ENCODE assay signal across 12 mouse cellular contexts in the genomic region with DNA sequence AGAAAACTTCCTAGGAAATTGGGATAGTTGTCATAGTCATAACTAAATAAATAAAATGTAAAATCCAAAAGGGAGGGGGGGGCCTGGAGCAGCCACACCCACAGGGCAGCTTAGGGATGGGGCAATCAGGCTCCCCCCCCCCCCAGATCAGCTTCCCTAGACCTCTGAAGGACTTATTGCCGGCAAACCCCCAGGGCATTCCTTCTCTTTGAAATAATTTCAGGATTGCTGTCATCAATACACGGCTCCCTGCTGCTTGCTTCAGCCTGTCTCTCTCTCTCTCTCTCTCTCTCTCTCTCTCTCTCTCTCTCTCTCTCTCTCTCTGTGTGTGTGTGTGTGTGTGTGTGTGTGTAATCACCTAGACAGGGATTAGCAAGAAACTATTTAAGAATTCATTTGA.
A peak's percentile ranks its signal among the peaks of the same experiment; 100 is the strongest.
DNase-seq lines count a peak whose midpoint lies in the region; ATAC-seq lines count a peak whose summit lies in the region.
"Had no signal": no experiment of that assay in that cellular context is flagged by ENCODE, and none has a peak within 500 bp of the region (broad histone marks: within the 10 kb centered on the region; RNA-seq: fewer than 3 reads in every experiment).

No protein-coding gene starts in this region.

- H3K9ac ChIP-seq in limb, embryonic 12.5 days (replicated peaks), result no peak overlapping the region
- H3K9ac ChIP-seq in embryonic facial prominence, embryonic 15.5 days, result no peak overlapping the region
- no peak overlapping the region for H3K9ac ChIP-seq in hindbrain, embryonic 15.5 days
- H3K9ac ChIP-seq: liver, embryonic 13.5 days; stomach, embryonic 15.5 days had no signal

- intact Hi-C loops in gastrocnemius, postnatal 14 days (cut with DNase I; ENCODE audit: low total_unique reads), result no loop called here

- H3K27ac ChIP-seq in limb, embryonic 12.5 days, result no peak overlapping the region
- no peak overlapping the region for H3K27ac ChIP-seq in limb, embryonic 10.5 days
- H3K27ac ChIP-seq in embryonic facial prominence, embryonic 15.5 days (replicated peaks), result no peak overlapping the region
- peak overlapping the region; percentile 33; the same call in 1 of the 2 replicates for H3K27ac ChIP-seq in hindbrain, embryonic 15.5 days (replicated peaks)
- H3K27ac ChIP-seq: liver, embryonic 13.5 days; stomach, embryonic 15.5 days had no signal

- H3K9me3 ChIP-seq in limb, embryonic 12.5 days, result no peaks in the 10 kb centered on the region
- H3K9me3 ChIP-seq in limb, embryonic 10.5 days (replicated peaks), result no peaks in the 10 kb centered on the region
- H3K9me3 ChIP-seq in embryonic facial prominence, embryonic 15.5 days (replicated peaks), result no peaks in the 10 kb centered on the region
- H3K9me3 ChIP-seq in hindbrain, embryonic 15.5 days, result no peaks in the 10 kb centered on the region
- H3K9me3 ChIP-seq: liver, embryonic 13.5 days; stomach, embryonic 15.5 days had no signal

- no peak for ATAC-seq in limb, embryonic 12.5 days (ENCODE audit: insufficient number of reproducible peaks, insufficient read depth, low FRiP score, low TSS enrichment, low read depth)
- no peak for ATAC-seq in embryonic facial prominence, embryonic 15.5 days (ENCODE audit: insufficient number of reproducible peaks, low FRiP score, low TSS enrichment, low read depth)
- ATAC-seq in hindbrain, embryonic 15.5 days (ENCODE audit: low FRiP score, low read depth), result no peak

- H3K36me3 ChIP-seq in limb, embryonic 12.5 days, result no peaks in the 10 kb centered on the region
- H3K36me3 ChIP-seq in limb, embryonic 10.5 days, result no peaks in the 10 kb centered on the region
- H3K36me3 ChIP-seq in embryonic facial prominence, embryonic 15.5 days, result no peaks in the 10 kb centered on the region
- no peaks in the 10 kb centered on the region for H3K36me3 ChIP-seq in hindbrain, embryonic 15.5 days
- H3K36me3 ChIP-seq: liver, embryonic 13.5 days; stomach, embryonic 15.5 days had no signal

- no peaks in the 10 kb centered on the region for H3K27me3 ChIP-seq in limb, embryonic 12.5 days
- no peaks in the 10 kb centered on the region for H3K27me3 ChIP-seq in limb, embryonic 10.5 days (ENCODE audit: low read depth, poor library complexity, severe bottlenecking)
- no peaks in the 10 kb centered on the region for H3K27me3 ChIP-seq in embryonic facial prominence, embryonic 15.5 days
- H3K27me3 ChIP-seq in hindbrain, embryonic 15.5 days, result no peaks in the 10 kb centered on the region
- H3K27me3 ChIP-seq: liver, embryonic 13.5 days; stomach, embryonic 15.5 days had no signal

- no peak overlapping the region for H3K4me3 ChIP-seq in limb, embryonic 12.5 days (replicated peaks)
- no peak overlapping the region for H3K4me3 ChIP-seq in limb, embryonic 10.5 days
- H3K4me3 ChIP-seq in embryonic facial prominence, embryonic 15.5 days (replicated peaks), result no peak overlapping the region
- no peak overlapping the region for H3K4me3 ChIP-seq in hindbrain, embryonic 15.5 days
- H3K4me3 ChIP-seq: liver, embryonic 13.5 days; stomach, embryonic 15.5 days had no signal

- H3K4me1 ChIP-seq in limb, embryonic 12.5 days (replicated peaks), result peaks cover 30% of the 10 kb centered on the region
- H3K4me1 ChIP-seq in limb, embryonic 10.5 days, result peaks cover 41% of the 10 kb centered on the region
- peaks cover 20% of the 10 kb centered on the region for H3K4me1 ChIP-seq in embryonic facial prominence, embryonic 15.5 days
- H3K4me1 ChIP-seq in hindbrain, embryonic 15.5 days (replicated peaks), result peaks cover 33% of the 10 kb centered on the region

- WGBS in limb, embryonic 12.5 days, result 27% methylated on average over 2 of the region's 2 CpGs
- WGBS in limb, embryonic 10.5 days, result 21% methylated on average over 2 of the region's 2 CpGs
- WGBS in embryonic facial prominence, embryonic 15.5 days, result 13% methylated on average over 2 of the region's 2 CpGs
- 6% methylated on average over 2 of the region's 2 CpGs for WGBS in hindbrain, embryonic 15.5 days

- 0 out of 2 replicates have a peak overlapping the region, but pooled peaks have one; percentile 8 for H3K4me2 ChIP-seq in limb, embryonic 12.5 days
- 0 out of 2 replicates have a peak overlapping the region, but pooled peaks have one; percentile 24 for H3K4me2 ChIP-seq in embryonic facial prominence, embryonic 15.5 days (replicated peaks)
- H3K4me2 ChIP-seq in hindbrain, embryonic 15.5 days, result no peak overlapping the region
- H3K4me2 ChIP-seq: liver, embryonic 13.5 days; stomach, embryonic 15.5 days had no signal

- DNase-seq in limb, embryonic 10.5 days (ENCODE audit: low spot score), result no peak
- peak; percentile 58 for DNase-seq in retina, embryonic 14.5 days (ENCODE audit: low spot score)
- no peak for DNase-seq in ovary, postnatal 10 days (ENCODE audit: low spot score)
- DNase-seq in gastrocnemius, postnatal 14 days, result no peak
- DNase-seq: adrenal gland, adult 8-10 months; cerebellum, postnatal 36 days; liver, embryonic 13.5 days; lung, postnatal 14 days had no signal
